Mouse (Mus musculus) CD8-positive naive resting alpha-beta T cell, adult 57 days (primary cell): ENCODE data around the gene Bcs1l. TPM values are rescaled to one million over a fixed set of nuclear protein-coding genes. Genes with fewer than 3 reads are reported as not detected.

ENCODE experiments used
- total RNA-seq: library from RNA; stranded (reverse); gene quantifications from one replicate; pipeline ENCODE4 v1.2.4, GENCODE M21; 2023

The Bcs1l gene
- total RNA-seq: 10.9 TPM

GRCm38 (mm10) chr1:74587773-74588445 lies at the start of gene Bcs1l, which contains the start of gene Zfp142:
Bcs1l (plus strand) TSS chr1:74588289.
Zfp142 (minus strand) TSS chr1:74588246.

GRCm38 (mm10) chr1:74542451-74542961 lies 45.6 kb upstream of the Bcs1l start, which contains the start of gene Plcd4:
Plcd4 (plus strand) TSS chr1:74542888.

GRCm38 (mm10) chr1:74544184-74544583 lies 43.9 kb upstream of the Bcs1l start, which contains the start of gene Usp37:
Usp37 (minus strand) TSS chr1:74544284.

DNA sequence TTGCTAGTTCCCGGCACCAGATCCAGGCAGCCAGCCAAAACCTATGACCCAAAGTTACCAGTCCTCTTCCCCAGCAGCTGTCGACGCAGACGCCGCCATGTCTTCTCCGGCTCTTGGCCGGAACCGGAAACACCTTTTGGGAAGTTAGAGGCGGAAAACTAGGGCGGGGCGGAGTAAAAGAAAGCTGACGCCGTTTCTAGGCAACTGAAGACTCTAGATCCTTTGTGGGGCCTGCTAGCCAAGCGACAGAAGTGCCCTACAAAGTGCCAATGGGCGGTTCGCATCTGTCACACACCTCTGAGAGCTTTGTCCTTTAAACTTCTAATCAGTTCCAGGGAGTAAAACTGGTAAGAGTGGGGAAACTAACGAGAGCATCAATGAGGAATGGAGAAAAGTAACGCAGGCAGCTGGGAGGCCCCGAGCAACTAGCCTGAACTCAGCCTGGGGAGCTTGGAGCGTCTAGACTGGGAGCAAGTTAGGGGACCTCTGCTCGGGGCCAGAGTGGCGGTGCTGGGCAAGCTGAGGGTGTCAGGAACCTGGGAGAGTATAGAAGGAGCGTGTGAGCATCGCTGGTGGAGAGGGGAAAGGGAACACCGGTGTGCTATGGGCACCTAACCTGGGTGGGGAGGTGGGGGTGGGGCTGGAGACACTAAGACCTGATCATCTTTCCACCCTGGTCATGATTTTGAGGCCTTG lies 13.3 kb downstream of the Bcs1l start, which contains the start of the genes Rnf25 and Stk36:
Rnf25 (minus strand) TSS at position 131 of the 696 bp plus-strand sequence.
Stk36 (plus strand) TSS at position 179 of the 696 bp plus-strand sequence.

Other genes with a start within 250 kb of the Bcs1l start
- not detected for gene Catip, start 226.2 kb upstream of the Bcs1l start, total RNA-seq
- 2.9 TPM for gene Slc11a1, start 213.1 kb upstream of the Bcs1l start, total RNA-seq
- 104 TPM for gene Ctdsp1, start 196.8 kb upstream of the Bcs1l start, total RNA-seq
- gene Vil1, start 178.9 kb upstream of the Bcs1l start, total RNA-seq: 2.4 TPM
- gene Cnot9, start 82.2 kb upstream of the Bcs1l start, total RNA-seq: 32.7 TPM
- gene Plcd4, start 45.4 kb upstream of the Bcs1l start, total RNA-seq: 0.37 TPM
- 27.3 TPM for gene Usp37, start 44.0 kb upstream of the Bcs1l start, total RNA-seq
- 46.5 TPM for gene Zfp142, start within 50 bp of the Bcs1l start, total RNA-seq
- 51.3 TPM for gene Rnf25, start 13.1 kb downstream of the Bcs1l start, total RNA-seq
- gene Stk36, start 13.2 kb downstream of the Bcs1l start, total RNA-seq: not detected
- gene Ttll4, start 73.5 kb downstream of the Bcs1l start, total RNA-seq: 68.1 TPM
- 0.77 TPM for gene Cyp27a1, start 125.3 kb downstream of the Bcs1l start, total RNA-seq
- gene Prkag3, start 160.9 kb downstream of the Bcs1l start, total RNA-seq: not detected
- not detected for gene Wnt6, start 183.6 kb downstream of the Bcs1l start, total RNA-seq
- gene Wnt10a, start 203.2 kb downstream of the Bcs1l start, total RNA-seq: 0.31 TPM